Mouse (Mus musculus): ENCODE measurements around the gene Camta1. TPM values are rescaled to one million over a fixed set of nuclear protein-coding genes. Genes with fewer than 3 reads are reported as not detected.

Gene Camta1
- polyA plus RNA-seq, 1 experiment from 2014 or later, result 115 TPM

- Histone ChIP-seq H3K4me1 (replicated peaks; ENCODE audit: insufficient read depth, low read length) (no peaks in the 10 kb centered on the region), H3K27me3 (ENCODE audit: insufficient read depth, low read length) (no peaks in the 10 kb centered on the region), H3K27ac (no peak overlapping the region), H3K4me2 (ENCODE audit: low read length) (no peak overlapping the region), H3K4me3 (replicated peaks; ENCODE audit: low read depth, low read length) (no peak overlapping the region), H3K9ac (ENCODE audit: low read depth, low read length) (no peak overlapping the region), H3K9me3 (replicated peaks; ENCODE audit: low read length) (no peaks in the 10 kb centered on the region), H3K36me3 (ENCODE audit: insufficient read depth, low read length) (no peaks in the 10 kb centered on the region)
- no peak for ATAC-seq (replicated peaks; ENCODE audit: low FRiP score, low read depth)
- TF ChIP-seq CTCF (IDR thresholded peaks at IDR 0.05; ENCODE audit: low read depth), result no peak
- 65% methylated on average over 3 of the region's 3 CpGs for WGBS
- DNase-seq (ENCODE audit: low spot score), result no peak
Observed at GRCm38 (mm10) chr4:151411016-151411415, 450.7 kb downstream of the Camta1 start.

DNA sequence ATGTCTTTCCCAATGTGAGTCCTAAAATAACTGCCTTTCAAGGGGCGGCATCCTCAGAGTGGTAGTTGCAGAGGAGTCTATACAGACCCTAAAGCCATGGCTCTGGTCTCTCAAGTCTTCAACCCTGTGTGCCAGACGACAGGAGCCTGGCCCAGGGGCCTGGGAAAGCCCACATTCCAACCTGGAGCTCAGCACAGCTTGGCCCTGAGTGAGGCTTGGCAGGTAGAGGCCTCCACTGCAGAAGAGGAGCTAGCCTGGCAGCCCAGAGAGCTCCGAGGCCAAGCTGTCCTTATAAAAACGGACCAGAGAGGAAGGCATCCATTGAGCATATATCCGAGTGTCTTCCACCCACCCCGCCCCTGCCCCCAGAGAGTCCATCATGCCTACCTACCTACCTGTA lies 452.4 kb downstream of the Camta1 start:
- Histone ChIP-seq H3K4me3 (replicated peaks; ENCODE audit: low read depth, low read length) (no peak overlapping the region), H3K36me3 (ENCODE audit: insufficient read depth, low read length) (no peaks in the 10 kb centered on the region), H3K4me2 (ENCODE audit: low read length) (no peak overlapping the region), H3K9me3 (replicated peaks; ENCODE audit: low read length) (no peaks in the 10 kb centered on the region), H3K4me1 (replicated peaks; ENCODE audit: insufficient read depth, low read length) (0 out of 2 replicates have a peak, but pooled peaks cover 10% of the 10 kb centered on the region), H3K27me3 (ENCODE audit: insufficient read depth, low read length) (no peaks in the 10 kb centered on the region), H3K27ac (no peak overlapping the region), H3K9ac (ENCODE audit: low read depth, low read length) (no peak overlapping the region)
- 82% methylated on average over 6 of the region's 6 CpGs for WGBS
- no peak for TF ChIP-seq CTCF (IDR thresholded peaks at IDR 0.05; ENCODE audit: low read depth)
- no peak for DNase-seq (ENCODE audit: low spot score)
- no peak for ATAC-seq (replicated peaks; ENCODE audit: low FRiP score, low read depth)

GRCm38 (mm10) chr4:151408811-151409210 lies 452.9 kb downstream of the Camta1 start:
- Histone ChIP-seq H3K36me3 (ENCODE audit: insufficient read depth, low read length) (no peaks in the 10 kb centered on the region), H3K4me3 (replicated peaks; ENCODE audit: low read depth, low read length) (no peak overlapping the region), H3K27ac (no peak overlapping the region), H3K27me3 (ENCODE audit: insufficient read depth, low read length) (no peaks in the 10 kb centered on the region), H3K4me2 (ENCODE audit: low read length) (no peak overlapping the region), H3K4me1 (replicated peaks; ENCODE audit: insufficient read depth, low read length) (0 out of 2 replicates have a peak, but pooled peaks cover 12% of the 10 kb centered on the region), H3K9me3 (replicated peaks; ENCODE audit: low read length) (no peaks in the 10 kb centered on the region), H3K9ac (ENCODE audit: low read depth, low read length) (no peak overlapping the region)
- TF ChIP-seq CTCF (IDR thresholded peaks at IDR 0.05; ENCODE audit: low read depth), result no peak
- DNase-seq (ENCODE audit: low spot score), result peak; percentile 26
- WGBS, result 48% methylated on average over 8 of the region's 8 CpGs
- no peak for ATAC-seq (replicated peaks; ENCODE audit: low FRiP score, low read depth)

- H3K4me2 ChIP-seq (ENCODE audit: low read length), result no peak overlapping the region
- ATAC-seq (replicated peaks; ENCODE audit: low FRiP score, low read depth) (no peak), DNase-seq (ENCODE audit: low spot score) (no peak)
- WGBS, result 86% methylated on average over 4 of the region's 4 CpGs
- no peak overlapping the region for H3K4me3 ChIP-seq (replicated peaks; ENCODE audit: low read depth, low read length)
- TF ChIP-seq CTCF (IDR thresholded peaks at IDR 0.05; ENCODE audit: low read depth), result no peak
- H3K27me3 ChIP-seq (ENCODE audit: insufficient read depth, low read length), result no peaks in the 10 kb centered on the region
- 0 out of 2 replicates have a peak, but pooled peaks cover 12% of the 10 kb centered on the region for H3K4me1 ChIP-seq (replicated peaks; ENCODE audit: insufficient read depth, low read length)
- no peaks in the 10 kb centered on the region for H3K9me3 ChIP-seq (replicated peaks; ENCODE audit: low read length)
- H3K27ac ChIP-seq, result no peak overlapping the region
- no peak overlapping the region for H3K9ac ChIP-seq (ENCODE audit: low read depth, low read length)
- no peaks in the 10 kb centered on the region for H3K36me3 ChIP-seq (ENCODE audit: insufficient read depth, low read length)
Observed at GRCm38 (mm10) chr4:151408246-151408645, 453.4 kb downstream of the Camta1 start.

GRCm38 (mm10) chr4:151407129-151407528 lies 454.5 kb downstream of the Camta1 start:
- no peak overlapping the region for H3K27ac ChIP-seq
- H3K36me3 ChIP-seq (ENCODE audit: insufficient read depth, low read length), result no peaks in the 10 kb centered on the region
- ATAC-seq (replicated peaks; ENCODE audit: low FRiP score, low read depth), result no peak
- no peak overlapping the region for H3K9ac ChIP-seq (ENCODE audit: low read depth, low read length)
- no peaks in the 10 kb centered on the region for H3K27me3 ChIP-seq (ENCODE audit: insufficient read depth, low read length)
- no peaks in the 10 kb centered on the region for H3K9me3 ChIP-seq (replicated peaks; ENCODE audit: low read length)
- no peak overlapping the region for H3K4me3 ChIP-seq (replicated peaks; ENCODE audit: low read depth, low read length)
- no peak for DNase-seq (ENCODE audit: low spot score)
- H3K4me1 ChIP-seq (replicated peaks; ENCODE audit: insufficient read depth, low read length), result 0 out of 2 replicates have a peak, but pooled peaks cover 12% of the 10 kb centered on the region
- no peak; the same call in 1 of the 2 replicates for TF ChIP-seq CTCF (IDR thresholded peaks at IDR 0.05; ENCODE audit: low read depth)
- no peak overlapping the region for H3K4me2 ChIP-seq (ENCODE audit: low read length)
- 94% methylated on average over 2 of the region's 2 CpGs for WGBS

GRCm38 (mm10) chr4:151404581-151405256 lies 457.0 kb downstream of the Camta1 start:
- 0 out of 2 replicates have a peak, but pooled peaks cover 12% of the 10 kb centered on the region for H3K4me1 ChIP-seq (replicated peaks; ENCODE audit: insufficient read depth, low read length)
- DNase-seq (ENCODE audit: low spot score) (peak; percentile 76), ATAC-seq (replicated peaks; ENCODE audit: low FRiP score, low read depth) (peak; percentile 79)
- no peak overlapping the region for H3K9ac ChIP-seq (ENCODE audit: low read depth, low read length)
- no peaks in the 10 kb centered on the region for H3K9me3 ChIP-seq (replicated peaks; ENCODE audit: low read length)
- H3K4me3 ChIP-seq (replicated peaks; ENCODE audit: low read depth, low read length), result no peak overlapping the region
- 31% methylated on average over 17 of the region's 17 CpGs for WGBS
- no peaks in the 10 kb centered on the region for H3K36me3 ChIP-seq (ENCODE audit: insufficient read depth, low read length)
- no peak for TF ChIP-seq CTCF (IDR thresholded peaks at IDR 0.05; ENCODE audit: low read depth)
- H3K27me3 ChIP-seq (ENCODE audit: insufficient read depth, low read length), result no peaks in the 10 kb centered on the region
- peak overlapping the region; percentile 60 for H3K27ac ChIP-seq
- 0 out of 2 replicates have a peak overlapping the region, but pooled peaks have one; percentile 21 for H3K4me2 ChIP-seq (ENCODE audit: low read length)
